Mouse (Mus musculus) liver, postnatal 0 days (tissue): ENCODE data around the gene Tunar. TPM values are rescaled to one million over a fixed set of nuclear protein-coding genes. Genes with fewer than 3 reads are reported as not detected.

ENCODE experiments used
- ATAC-seq: fragments of 200-750 bp; cut with Nextera tagmentation; 2 replicates; pipeline ENCODE4 v1.8.0; 2017; ENCODE audit warnings: mild to moderate bottlenecking, moderate library complexity
- DNase-seq: peaks from one replicate; pipeline ENCODE4 v3.0.0-alpha.2; 2016
- H3K27ac ChIP-seq: fragments of 300-500 bp; sonication (generic); 2 replicates; pipeline ENCODE4 v1.5.1; 2014; ENCODE audit warnings: antibody characterized with exemption, moderate library complexity, mild to moderate bottlenecking, low read depth
- H3K27me3 ChIP-seq: fragments of 300-500 bp; sonication (generic); 2 replicates; pipeline ENCODE4 v1.6.1; 2014; ENCODE audit warnings: low read length, control low read depth, mixed read lengths; ENCODE audit not compliant: insufficient read depth
- H3K36me3 ChIP-seq: fragments of 300-500 bp; sonication (generic); replicated peaks from 2 replicates; pipeline ENCODE4 v1.6.1; 2014; ENCODE audit warnings: mild to moderate bottlenecking, control low read depth, low read length, moderate library complexity, mixed read lengths; ENCODE audit not compliant: insufficient read depth
- H3K4me1 ChIP-seq: fragments of 300-500 bp; sonication (generic); 2 replicates; pipeline ENCODE4 v1.6.1; 2014; ENCODE audit warnings: antibody characterized with exemption, mild to moderate bottlenecking, control low read depth; ENCODE audit not compliant: insufficient read depth
- H3K4me2 ChIP-seq: fragments of 300-500 bp; sonication (generic); 2 replicates; pipeline ENCODE4 v1.6.1; 2014; ENCODE audit warnings: low read depth, mild to moderate bottlenecking, low read length, moderate library complexity, mixed read lengths
- H3K4me3 ChIP-seq: fragments of 300-500 bp; sonication (generic); 2 replicates; pipeline ENCODE4 v1.5.1; 2014; ENCODE audit warnings: low read depth, low read length
- H3K9ac ChIP-seq: fragments of 300-500 bp; sonication (generic); replicated peaks from 2 replicates; pipeline ENCODE4 v1.6.1; 2014; ENCODE audit warnings: mild to moderate bottlenecking, moderate library complexity
- H3K9me3 ChIP-seq: fragments of 300-500 bp; sonication (generic); 2 replicates; pipeline ENCODE4 v1.6.1; 2016; ENCODE audit warnings: mild to moderate bottlenecking, control low read depth, low read length, mixed read lengths
- CTCF ChIP-seq: sonication (generic); IDR thresholded peaks from 2 replicates; pipeline ENCODE4 v1.5.1; 2016; ENCODE audit warnings: antibody characterized with exemption, low read depth
- EP300 ChIP-seq: IDR thresholded peaks from 2 replicates; pipeline ENCODE4 v1.6.1; 2016; ENCODE audit warnings: antibody characterized with exemption, low read depth, mild to moderate bottlenecking
- WGBS: fragments of 180-500 bp; shearing (Covaris S2); extraction: QIAGEN DNeasy Blood & Tissue Kit; methylation state at CpG from one replicate; pipeline ENCODE4 v1.1.7; 2014; ENCODE audit not compliant: insufficient replicate concordance; 5-methylcytosine and 5-hydroxymethylcytosine counted together
- polyA plus RNA-seq: library from polyadenylated mRNA; unstranded; fragments of >200 nt; fragmentation: Nextera tagmentation; extraction: Ambion mirVana; gene quantifications from 2 replicates; pipeline ENCODE4 v1.2.1, GENCODE M21; 2015

The Tunar gene
- polyA plus RNA-seq, 1 experiment from 2014 or later: not detected

GRCm38 (mm10) chr12:105336421-105337289, 3.0 kb downstream of the Tunar start:
- Histone ChIP-seq H3K36me3 (no peaks in the 10 kb centered on the region), H3K27me3 (peaks cover 34% of the 10 kb centered on the region), H3K9me3 (no peaks in the 10 kb centered on the region), H3K4me2 (peak overlapping the region; percentile 61), H3K27ac (no peak overlapping the region), H3K4me1 (no peaks in the 10 kb centered on the region), H3K9ac (no peak overlapping the region), H3K4me3 (peak overlapping the region; percentile 30; the same call in 1 of the 2 replicates)
- DNase-seq (no peak), ATAC-seq (no peak)
- WGBS: 1% methylated on average over 58 of the region's 77 CpGs
- TF ChIP-seq CTCF (no peak), EP300 (no peak)

DNA sequence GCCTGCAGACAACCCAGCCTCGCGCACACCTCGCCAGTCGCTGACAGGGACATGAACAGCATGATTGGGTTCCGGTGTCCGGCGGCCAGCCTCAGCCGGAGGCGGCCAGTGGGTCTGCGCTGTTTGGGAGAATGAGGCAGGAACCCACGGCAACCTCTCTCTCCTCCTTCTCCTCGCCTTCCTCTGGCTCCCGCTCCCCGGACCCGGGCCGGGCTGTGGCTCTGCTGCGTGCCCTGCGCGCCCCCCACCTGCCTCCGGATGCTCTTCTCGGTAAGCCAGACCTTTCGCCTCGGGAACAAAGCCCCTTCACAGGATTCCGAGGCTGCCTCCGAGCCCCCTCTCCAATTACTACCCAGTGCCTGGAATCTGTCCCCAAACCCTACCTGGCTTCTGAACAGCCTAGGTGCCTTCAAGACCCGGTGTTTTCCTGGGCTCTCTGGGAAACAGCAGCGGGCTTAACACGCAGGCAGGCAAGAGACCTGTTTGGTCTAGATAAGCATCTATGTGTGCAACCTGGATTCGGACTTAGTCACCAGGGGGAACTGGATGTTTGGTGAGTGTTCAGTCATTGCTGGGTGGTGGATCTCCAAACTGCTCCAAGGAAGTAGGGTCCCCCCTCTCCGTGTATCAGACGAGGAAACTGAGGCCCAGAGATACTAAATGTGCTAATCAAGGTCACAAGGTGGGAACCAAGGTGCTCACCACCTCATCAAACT, 3.8 kb downstream of the Tunar start:
- H3K36me3 ChIP-seq: no peaks in the 10 kb centered on the region
- TF ChIP-seq CTCF (no peak), EP300 (no peak)
- no peak overlapping the region for H3K9ac ChIP-seq
- DNase-seq (no peak), ATAC-seq (no peak)
- 5% methylated on average over 31 of the region's 31 CpGs for WGBS
- H3K27me3 ChIP-seq: peaks cover 34% of the 10 kb centered on the region
- H3K4me2 ChIP-seq: peak overlapping the region; percentile 61
- peak overlapping the region; percentile 30; the same call in 1 of the 2 replicates for H3K4me3 ChIP-seq
- H3K27ac ChIP-seq: no peak overlapping the region
- H3K4me1 ChIP-seq: no peaks in the 10 kb centered on the region
- H3K9me3 ChIP-seq: no peaks in the 10 kb centered on the region

- ATAC-seq (no peak), DNase-seq (no peak)
- WGBS: 72% methylated on average over 11 of the region's 11 CpGs
- TF ChIP-seq EP300 (no peak), CTCF (no peak)
- Histone ChIP-seq H3K36me3 (no peaks in the 10 kb centered on the region), H3K4me1 (no peaks in the 10 kb centered on the region), H3K4me3 (no peak overlapping the region), H3K9me3 (no peaks in the 10 kb centered on the region), H3K27me3 (peaks cover 34% of the 10 kb centered on the region), H3K4me2 (no peak overlapping the region), H3K27ac (no peak overlapping the region), H3K9ac (no peak overlapping the region)
Observed at GRCm38 (mm10) chr12:105338256-105338977, 4.7 kb downstream of the Tunar start.

- H3K27ac ChIP-seq: no peak overlapping the region
- H3K9ac ChIP-seq: no peak overlapping the region
- H3K4me3 ChIP-seq: no peak overlapping the region
- WGBS: 44% methylated on average over 9 of the region's 9 CpGs
- no peaks in the 10 kb centered on the region for H3K9me3 ChIP-seq
- no peaks in the 10 kb centered on the region for H3K36me3 ChIP-seq
- no peak for TF ChIP-seq EP300
- no peak overlapping the region for H3K4me2 ChIP-seq
- peaks cover 24% of the 10 kb centered on the region for H3K27me3 ChIP-seq
- DNase-seq (no peak), ATAC-seq (no peak)
- no peaks in the 10 kb centered on the region for H3K4me1 ChIP-seq
Observed at GRCm38 (mm10) chr12:105341523-105341922, 7.9 kb downstream of the Tunar start.

DNA sequence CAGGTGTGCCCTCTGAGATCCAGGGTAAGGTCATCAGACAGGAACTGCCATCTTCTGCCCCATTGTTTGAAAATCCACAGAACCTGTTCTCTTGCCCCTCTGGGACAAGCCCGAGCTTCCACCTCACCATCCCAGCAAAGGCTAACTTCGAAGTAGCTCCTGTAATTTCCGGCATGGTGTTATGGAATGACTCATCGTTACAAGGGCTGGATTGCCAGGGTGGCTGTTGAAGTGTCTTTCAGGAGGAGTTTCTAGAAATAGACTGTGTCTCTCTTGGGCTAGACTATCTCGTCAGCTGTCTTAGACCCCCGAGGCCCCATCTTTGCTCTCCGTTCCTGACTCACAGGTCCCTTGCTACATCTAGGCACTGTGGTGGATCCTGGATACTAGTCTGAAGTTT, 10.8 kb downstream of the Tunar start:
- Histone ChIP-seq H3K27ac (no peak overlapping the region), H3K9me3 (no peaks in the 10 kb centered on the region), H3K27me3 (no peaks in the 10 kb centered on the region), H3K9ac (no peak overlapping the region), H3K36me3 (no peaks in the 10 kb centered on the region), H3K4me1 (no peaks in the 10 kb centered on the region), H3K4me2 (no peak overlapping the region), H3K4me3 (no peak overlapping the region)
- WGBS: 81% methylated on average over 7 of the region's 7 CpGs
- DNase-seq (no peak), ATAC-seq (no peak)
- TF ChIP-seq EP300 (no peak), CTCF (no peak)

DNA sequence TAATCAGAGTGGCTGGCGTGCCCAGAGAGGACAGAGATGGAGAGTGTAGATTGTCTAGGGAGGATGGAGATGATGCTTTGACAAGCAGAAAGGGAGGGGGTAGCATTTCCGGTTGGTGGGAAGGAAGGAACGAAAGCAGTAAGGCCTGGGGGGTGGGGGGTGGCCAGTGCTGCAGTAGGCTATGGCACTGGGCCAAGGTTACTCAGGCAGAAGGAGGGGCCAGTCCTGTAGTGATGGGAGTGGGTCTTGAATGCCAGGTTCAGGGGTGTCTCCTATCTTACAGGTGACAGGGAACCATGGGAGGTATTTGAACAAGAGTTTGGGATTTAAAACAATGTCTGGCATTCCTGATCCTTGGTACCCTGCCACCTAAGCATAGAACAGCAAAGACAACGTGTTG, 13.2 kb downstream of the Tunar start:
- TF ChIP-seq EP300 (no peak), CTCF (no peak)
- no peaks in the 10 kb centered on the region for H3K27me3 ChIP-seq

More for the DNA sequence above, 13.2 kb downstream of the Tunar start:
- H3K36me3 ChIP-seq: no peaks in the 10 kb centered on the region
- H3K27ac ChIP-seq: no peak overlapping the region
- WGBS: 42% methylated on average over 4 of the region's 4 CpGs
- H3K4me2 ChIP-seq: no peak overlapping the region
- DNase-seq (no peak), ATAC-seq (no peak)
- H3K4me3 ChIP-seq: no peak overlapping the region
- no peak overlapping the region for H3K9ac ChIP-seq
- H3K9me3 ChIP-seq: no peaks in the 10 kb centered on the region
- no peaks in the 10 kb centered on the region for H3K4me1 ChIP-seq
